25 mouse cellular contexts compared by ENCODE assay signal in the genomic region with DNA sequence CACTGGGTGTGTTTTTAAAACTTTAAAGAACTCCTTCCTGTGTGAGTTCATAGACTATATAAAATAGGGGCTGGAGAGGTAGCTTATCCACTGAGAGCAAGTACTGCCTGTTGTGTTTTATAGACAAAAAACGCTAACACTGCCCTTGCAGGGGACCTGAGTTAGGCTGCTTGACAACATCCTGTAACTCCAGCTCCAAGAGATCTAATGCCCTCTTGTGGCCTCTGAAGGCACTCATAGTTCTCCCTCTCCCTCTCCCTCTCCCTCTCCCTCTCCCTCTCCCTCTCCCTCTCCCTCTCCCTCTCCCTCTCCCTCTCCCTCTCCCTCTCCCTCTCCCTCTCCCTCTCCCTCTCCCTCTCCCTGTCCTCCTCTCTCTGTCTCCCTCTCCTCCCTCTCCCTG. TPM values are rescaled to one million over a fixed set of nuclear protein-coding genes. Genes with fewer than 3 reads are reported as not detected.
DNase-seq lines count a peak whose midpoint lies in the region; ATAC-seq and TF ChIP-seq lines count a peak whose summit lies in the region.
"Not testable (repeated sequence)": the region's sequence is repeated elsewhere in the genome, so short reads cannot be mapped to it uniquely, and the experiment has no call there.
"Had no signal": no experiment of that assay in that cellular context is flagged by ENCODE, and none has a peak within 500 bp of the region (broad histone marks: within the 10 kb centered on the region; RNA-seq: fewer than 3 reads in every experiment).

No protein-coding gene starts in this region.

- H3K27me3 ChIP-seq in kidney, postnatal 0 days (ENCODE audit: insufficient read depth, low read length) = not testable (repeated sequence)

- H3K9ac ChIP-seq in kidney, postnatal 0 days (ENCODE audit: low read depth, low read length) = not testable (repeated sequence)

- intact Hi-C loops in gastrocnemius, adult 2 months (cut with DNase I) = loop anchor here (5.0 kb wide), 2 partner anchors 100 to 210 kb away; a partner anchor contains a TSS

- H3K4me3 ChIP-seq in gastrocnemius, adult 2 months; kidney, postnatal 0 days (replicated peaks; ENCODE audit: low read depth, low read length): not testable (repeated sequence)

- not testable (repeated sequence) for H3K4me2 ChIP-seq in kidney, postnatal 0 days (ENCODE audit: low read length)

- 18% methylated on average over 1 of the region's 1 CpGs for WGBS in kidney, postnatal 0 days

- not testable (repeated sequence) for H3K36me3 ChIP-seq in kidney, postnatal 0 days (ENCODE audit: insufficient read depth, low read length)

- peak; percentile 10; the same call in 1 of the 2 replicates for TF ChIP-seq CTCF in gastrocnemius, adult 2 months (IDR thresholded peaks at IDR 0.05)
- TF ChIP-seq CTCF in kidney, postnatal 0 days (IDR thresholded peaks at IDR 0.05; ENCODE audit: low read depth) = peak; percentile 50

- H3K4me1 ChIP-seq in kidney, postnatal 0 days (replicated peaks; ENCODE audit: insufficient read depth, low read length) = not testable (repeated sequence)

- not testable (repeated sequence) for H3K9me3 ChIP-seq in kidney, postnatal 0 days (replicated peaks; ENCODE audit: low read length)

- not testable (repeated sequence) for H3K27ac ChIP-seq in gastrocnemius, adult 2 months; kidney, postnatal 0 days

- DNase-seq in A20 (ENCODE audit: low read depth, low spot score) = peak; percentile 26
- DNase-seq in R1 (ENCODE audit: low read depth, low spot score) = peak; percentile 50
- DNase-seq in embryo, embryonic 11 days = peak; percentile 12
- DNase-seq in gastrocnemius, adult 2 months = not testable (repeated sequence)
- DNase-seq in kidney, postnatal 0 days (ENCODE audit: low spot score) = peak; percentile 28
- DNase-seq in lung, postnatal 10 days = peak; percentile 31
- peak; percentile 35 for DNase-seq in retina, embryonic 14.5 days (ENCODE audit: low spot score)

- ATAC-seq in kidney, postnatal 0 days (replicated peaks; ENCODE audit: low FRiP score, low read depth) = not testable (repeated sequence)

RNA-seq across cellular contexts. Expression of a gene that starts 7.7 kb away (rescaled TPM):
- total RNA-seq in gastrocnemius, adult 2 months (2021) = not detected
- polyA plus RNA-seq in kidney, postnatal 0 days (2015; fragmentation: Nextera tagmentation; extraction: Ambion mirVana) = not detected in 2 replicates
- total RNA-seq: adrenal gland, adult 2 months; gastrocnemius, adult 18-20 months; gastrocnemius, postnatal 4 days; heart, postnatal 4 days; layer of hippocampus, adult 8-10 months; layer of hippocampus, postnatal 36 days; left cerebral cortex, postnatal 14 days had no signal
- polyA plus RNA-seq: adrenal gland, adult 2 months; C2C12; forebrain, embryonic 10.5 days; heart, embryonic 15.5 days; hindbrain, embryonic 14.5 days; limb, embryonic 12.5 days; liver, embryonic 11.5 days; macrophage; midbrain, embryonic 10.5 days; neural tube, embryonic 15.5 days had no signal

RNA-seq across cellular contexts. Expression of a gene that starts 10.7 kb away (rescaled TPM):
- total RNA-seq in gastrocnemius, adult 2 months (2021) = 1 to 10 TPM; 1.8 to 2.9 TPM
- polyA plus RNA-seq in kidney, postnatal 0 days (2015; fragmentation: Nextera tagmentation; extraction: Ambion mirVana) = 12.5 and 13.5 TPM in 2 replicates

RNA-seq across cellular contexts. Expression of a gene that starts 22.6 kb away (rescaled TPM):
- total RNA-seq in gastrocnemius, adult 2 months (2021) = 1 to 10 TPM in 1 of 2 experiments, under 1 TPM in 1; 0.26 to 1.0 TPM
- polyA plus RNA-seq in kidney, postnatal 0 days (2015; fragmentation: Nextera tagmentation; extraction: Ambion mirVana) = 0.59 and 0.68 TPM in 2 replicates
- polyA plus RNA-seq: C2C12 had no signal

RNA-seq across cellular contexts. Expression of a gene that starts 29.9 kb away (rescaled TPM):
- under 1 TPM in 1 of 2 experiments, not detected in 1; 0.22 TPM for total RNA-seq in gastrocnemius, adult 2 months (2021)
- polyA plus RNA-seq in kidney, postnatal 0 days (2015; fragmentation: Nextera tagmentation; extraction: Ambion mirVana) = 0.14 and 0.17 TPM in 2 replicates
- total RNA-seq: adrenal gland, adult 2 months; adrenal gland, postnatal 4 days; gastrocnemius, postnatal 4 days; heart, postnatal 4 days; layer of hippocampus, adult 8-10 months; layer of hippocampus, postnatal 36 days; left cerebral cortex, postnatal 14 days had no signal
- polyA plus RNA-seq: C2C12; hindbrain, embryonic 14.5 days; macrophage; small intestine, adult 2 months had no signal

RNA-seq across cellular contexts. Expression of a gene that starts 48.0 kb away (rescaled TPM):
- not detected for total RNA-seq in gastrocnemius, adult 2 months (2021)
- not detected in 2 replicates for polyA plus RNA-seq in kidney, postnatal 0 days (2015; fragmentation: Nextera tagmentation; extraction: Ambion mirVana)
- total RNA-seq: adrenal gland, adult 2 months; gastrocnemius, adult 18-20 months; gastrocnemius, postnatal 4 days; heart, postnatal 4 days had no signal
- polyA plus RNA-seq: adrenal gland, adult 2 months; C2C12; forebrain, embryonic 10.5 days; heart, embryonic 15.5 days; hindbrain, embryonic 14.5 days; limb, embryonic 12.5 days; liver, embryonic 11.5 days; macrophage; midbrain, embryonic 10.5 days; neural tube, embryonic 15.5 days had no signal
